Mouse (Mus musculus) kidney, postnatal 10 days (tissue): ENCODE measurements around the gene Aldh4a1.
A peak's percentile ranks its signal among the peaks of the same experiment; 100 is the strongest.

Experiments
- DNase-seq: peaks from one replicate; pipeline ENCODE4 v3.0.0; 2021; ENCODE audit warnings: mixed read lengths

Gene Aldh4a1

GRCm38 (mm10) chr4:139590446-139590845, 32.2 kb upstream of the Aldh4a1 start:
- DNase-seq = peak; percentile 33

DNA sequence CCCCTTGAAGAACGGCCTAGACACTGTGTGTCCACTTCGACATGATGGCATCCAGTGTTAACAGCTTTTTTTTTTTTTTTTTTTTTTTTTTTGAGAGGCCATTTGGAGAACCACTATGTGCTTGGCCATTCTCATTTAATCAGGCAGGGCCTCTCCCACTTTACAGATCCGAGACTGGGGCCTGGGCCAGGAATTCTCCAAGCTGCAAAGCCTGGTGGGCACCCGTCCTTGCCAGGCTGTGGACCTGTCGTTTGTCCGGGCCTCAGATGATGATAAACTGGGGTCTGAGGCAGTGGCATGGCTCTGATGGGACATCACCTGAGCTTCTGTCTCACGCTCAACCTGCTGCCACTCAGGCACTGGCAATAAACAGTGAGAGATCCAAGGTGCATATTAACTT, 29.8 kb upstream of the Aldh4a1 start:
- DNase-seq = no peak

GRCm38 (mm10) chr4:139593383-139593782, 29.3 kb upstream of the Aldh4a1 start:
- no peak for DNase-seq

GRCm38 (mm10) chr4:139594062-139594461, 28.6 kb upstream of the Aldh4a1 start:
- no peak for DNase-seq

- DNase-seq = no peak
These were observed 26.0 kb upstream of the Aldh4a1 start for GRCm38 (mm10) chr4:139596715-139597114.

DNA sequence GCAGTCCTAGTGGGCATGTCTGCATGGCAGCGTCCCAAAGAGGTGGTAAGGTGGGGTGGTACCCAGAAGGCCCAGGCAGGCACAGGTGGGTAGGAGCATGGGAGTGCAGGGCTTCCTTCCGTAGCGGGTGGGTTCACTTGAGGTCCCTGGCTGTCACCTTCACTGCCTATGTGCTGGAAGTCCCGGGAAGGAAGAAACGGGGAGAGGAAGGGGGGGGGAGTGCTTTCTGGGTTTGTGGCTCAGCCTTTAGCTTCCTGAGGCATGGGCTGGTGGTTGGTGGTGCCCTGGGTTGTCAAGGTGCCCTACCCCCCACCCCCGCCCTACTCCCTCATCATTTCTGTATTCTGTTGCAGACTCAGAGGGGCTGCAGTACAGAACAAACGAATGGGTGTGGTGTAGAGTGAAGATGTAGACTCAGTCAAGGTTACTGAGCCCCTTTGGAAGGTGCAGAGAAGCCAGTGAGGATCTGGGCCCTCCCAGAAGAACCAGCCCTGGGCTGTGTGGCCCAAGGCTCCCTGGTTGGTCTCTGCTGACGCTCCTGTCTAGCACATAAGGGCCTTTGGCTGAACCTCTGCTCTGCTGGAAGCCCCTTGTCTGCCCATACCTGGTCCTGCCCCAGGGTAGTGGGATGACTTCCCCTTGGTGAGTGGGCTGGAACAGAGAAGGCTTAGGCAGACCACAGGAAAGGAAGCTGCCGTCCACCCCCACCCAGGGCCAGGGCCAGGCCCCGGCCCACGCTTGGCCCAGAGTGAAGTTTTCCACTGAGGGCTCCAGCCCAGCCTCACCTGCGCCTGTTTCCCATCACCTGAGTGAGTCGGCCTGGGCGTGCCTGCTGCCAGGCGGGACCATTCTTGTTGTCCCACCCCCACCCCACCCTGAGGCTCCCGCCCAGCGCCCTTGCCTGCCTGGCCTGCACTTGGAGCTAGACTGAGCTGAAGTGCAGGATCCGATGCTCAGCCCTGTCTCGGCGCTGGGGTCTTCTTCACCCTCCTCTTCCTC, 25.1 kb upstream of the Aldh4a1 start:
- peak; percentile 54 for DNase-seq

- DNase-seq = no peak
These were observed 24.3 kb upstream of the Aldh4a1 start for GRCm38 (mm10) chr4:139598356-139598755.

DNA sequence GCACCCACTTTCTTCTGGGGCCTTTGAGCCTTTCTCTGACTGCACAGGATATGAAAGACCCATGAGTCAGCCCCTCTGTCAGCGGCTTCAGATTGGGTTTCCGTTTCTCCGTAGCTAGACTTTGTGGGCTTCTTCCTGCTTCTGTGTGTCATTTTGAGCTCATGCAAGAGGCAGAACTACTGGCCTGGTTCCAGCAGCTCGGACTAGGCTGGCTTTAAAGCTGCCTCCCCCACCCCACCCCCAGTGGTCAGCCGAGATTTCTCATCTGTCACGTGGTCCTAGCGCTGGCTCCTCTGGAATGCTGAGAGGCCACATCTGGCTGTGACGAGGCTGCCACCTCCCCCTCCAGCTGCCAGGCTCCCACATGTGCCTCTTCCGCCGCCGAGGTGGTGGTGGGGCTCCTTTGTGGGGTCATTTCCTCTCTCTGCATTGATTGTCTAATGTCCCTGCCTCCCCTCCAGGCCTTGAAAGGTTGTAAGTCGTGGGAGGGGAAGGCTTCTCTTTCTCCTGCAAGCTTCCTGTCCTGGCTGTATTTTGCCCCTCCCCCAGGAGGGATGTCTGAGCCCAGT, 23.6 kb upstream of the Aldh4a1 start:
- peak; percentile 98 for DNase-seq

DNA sequence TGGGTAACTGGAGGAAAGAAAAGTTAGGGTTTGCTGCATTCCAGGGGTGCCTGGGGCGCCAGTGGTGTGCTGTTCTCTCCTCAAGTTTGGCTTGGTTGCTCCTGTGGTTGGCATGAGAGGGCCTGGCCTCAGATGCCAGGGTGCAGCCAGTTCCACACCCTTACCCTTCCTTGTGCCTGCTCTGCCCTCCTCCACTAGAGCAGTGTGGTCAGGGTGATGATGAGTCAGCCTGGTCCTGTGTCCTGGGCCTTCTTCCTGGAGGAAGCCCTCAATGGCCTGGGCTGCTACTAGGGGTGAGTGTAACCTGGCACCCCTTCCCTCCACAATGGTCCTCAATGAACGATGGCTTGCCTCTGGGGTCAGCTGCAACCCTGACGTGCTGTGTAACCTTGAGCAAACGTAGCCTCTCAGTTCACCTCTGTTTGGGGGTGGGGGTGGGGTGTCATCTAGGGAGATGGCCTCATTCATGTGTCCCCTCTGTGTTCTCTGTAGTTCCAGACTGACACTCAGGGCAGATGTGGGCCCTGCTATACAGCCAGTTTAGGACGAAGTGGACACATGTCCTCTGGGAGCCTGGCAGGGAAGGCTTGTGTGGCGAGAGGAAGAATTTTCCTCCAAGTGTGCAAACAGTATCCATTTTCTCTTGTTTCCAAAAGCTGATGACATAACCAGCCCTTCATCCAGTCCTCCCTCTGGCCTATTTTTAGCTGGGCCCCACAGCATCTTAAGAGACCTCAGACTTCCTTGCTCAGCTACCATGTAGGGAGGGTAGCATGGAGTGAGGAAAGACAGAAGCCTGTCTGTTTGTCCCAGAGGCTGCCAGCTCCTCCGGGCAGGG, 20.9 kb upstream of the Aldh4a1 start:
- no peak for DNase-seq

DNA sequence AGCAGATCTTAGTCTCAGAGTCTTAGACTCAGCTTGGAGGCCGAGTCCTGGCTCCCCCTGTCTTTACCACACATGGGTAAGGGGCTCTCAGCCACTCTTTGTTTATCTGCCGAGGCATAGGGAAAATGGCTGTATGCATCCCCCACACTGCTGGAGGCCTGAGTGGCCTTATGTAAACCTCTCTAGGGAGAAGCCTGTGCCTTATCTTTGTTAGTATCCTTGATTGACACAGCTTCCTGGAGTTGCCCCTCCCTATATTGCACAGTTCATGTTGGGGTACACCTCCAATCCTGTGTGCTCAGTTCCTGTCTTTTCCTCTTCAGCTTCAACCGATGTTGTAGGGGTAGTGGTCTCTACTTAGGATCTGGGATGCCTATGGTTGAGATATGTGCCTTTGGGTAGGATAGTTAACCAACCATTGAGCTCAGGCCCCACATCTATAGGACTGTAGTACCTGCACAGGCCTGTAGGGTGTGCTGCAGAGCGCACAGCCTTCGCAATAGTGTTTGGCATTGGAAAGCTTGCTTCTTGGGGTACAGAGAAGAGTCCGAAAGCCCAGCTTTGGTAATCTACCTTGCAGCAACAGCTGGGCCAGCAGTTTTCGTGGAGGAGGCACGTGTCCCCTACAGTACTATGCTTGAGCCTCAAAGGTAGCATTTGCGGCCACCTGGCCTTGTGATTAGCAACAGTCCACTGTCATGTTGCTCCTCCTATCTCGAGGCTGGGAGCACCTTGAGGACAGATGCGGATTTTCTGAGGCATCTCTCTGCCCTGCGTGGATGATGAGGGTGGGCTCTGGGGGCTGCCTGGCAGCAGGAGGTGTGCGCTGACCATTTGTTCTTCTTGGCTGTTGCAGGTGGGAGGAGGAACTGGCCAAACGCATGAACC, 20.1 kb upstream of the Aldh4a1 start, which contains the start of gene Gm21969:
Gene Gm21969 (plus strand): TSS at position 830 of the 888 bp plus-strand sequence.
- DNase-seq = peak; percentile 78

GRCm38 (mm10) chr4:139605216-139605615, 17.4 kb upstream of the Aldh4a1 start:
- no peak for DNase-seq

DNA sequence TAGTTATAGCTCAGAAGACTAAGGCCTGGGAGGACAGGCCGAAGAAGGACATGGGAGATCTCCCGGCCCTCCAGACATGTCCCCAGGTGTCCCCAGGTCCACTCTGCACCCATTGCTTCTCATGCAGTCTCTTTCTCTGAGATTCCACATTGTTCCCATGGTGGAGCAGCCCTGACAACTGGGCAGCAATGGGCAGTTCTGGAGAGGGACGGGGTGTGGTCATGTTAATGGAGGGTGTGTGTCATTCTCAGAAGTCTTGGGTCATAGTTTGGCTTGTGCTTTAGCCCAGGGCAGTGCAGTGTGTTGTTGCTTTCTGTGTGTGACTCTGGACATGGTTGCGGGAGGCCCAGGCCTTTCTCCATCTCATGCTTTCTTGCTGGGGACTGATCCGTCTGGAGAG, 15.9 kb upstream of the Aldh4a1 start:
- no peak for DNase-seq

GRCm38 (mm10) chr4:139608975-139609374, 13.7 kb upstream of the Aldh4a1 start:
- DNase-seq = no peak

- no peak for DNase-seq
These were observed 11.7 kb upstream of the Aldh4a1 start for GRCm38 (mm10) chr4:139610954-139611353.

GRCm38 (mm10) chr4:139611542-139611953, 11.1 kb upstream of the Aldh4a1 start:
- DNase-seq = peak; percentile 91

- no peak for DNase-seq
These were observed 8.0 kb upstream of the Aldh4a1 start for GRCm38 (mm10) chr4:139614524-139615260.

- DNase-seq = peak; percentile 61
These were observed 6.2 kb upstream of the Aldh4a1 start for GRCm38 (mm10) chr4:139616276-139617000.

DNA sequence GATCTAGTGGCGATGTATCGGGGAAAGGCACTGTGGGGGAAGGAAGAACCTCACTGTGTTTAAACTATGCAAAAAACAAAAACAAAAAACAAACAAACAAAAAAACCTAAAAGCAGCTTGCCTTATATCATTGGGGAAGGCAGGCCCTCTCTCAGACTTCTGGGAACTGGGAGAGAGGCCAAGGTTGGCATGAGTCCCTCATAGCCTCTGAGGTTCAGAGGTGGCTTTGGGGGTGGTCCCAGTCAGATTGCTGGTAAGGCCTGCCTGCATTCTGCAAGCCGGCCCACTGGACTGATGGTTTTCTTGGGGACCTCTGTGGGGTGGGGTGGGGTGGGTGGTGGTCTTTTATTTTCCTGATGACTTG, 5.7 kb upstream of the Aldh4a1 start:
- no peak for DNase-seq

DNA sequence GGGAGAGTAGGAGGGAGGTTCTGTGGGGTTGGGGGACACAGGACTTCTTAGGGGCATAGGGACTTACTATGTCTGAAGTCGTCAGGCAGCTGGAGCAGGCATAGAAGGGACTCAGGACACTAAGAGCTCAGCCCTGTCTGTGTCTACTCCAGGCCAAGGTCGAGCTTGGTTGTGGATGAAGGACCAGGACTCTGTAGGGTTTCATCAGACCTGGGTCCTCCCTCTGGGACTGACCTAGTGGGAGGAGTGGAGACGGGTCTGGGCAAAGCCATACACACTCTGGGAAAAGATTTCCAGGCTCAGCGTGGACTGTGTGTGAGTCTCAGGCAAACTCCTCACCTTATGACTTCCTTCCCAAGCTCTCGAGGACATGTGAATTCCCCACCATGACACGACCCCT, 2.9 kb upstream of the Aldh4a1 start:
- DNase-seq = no peak

DNA sequence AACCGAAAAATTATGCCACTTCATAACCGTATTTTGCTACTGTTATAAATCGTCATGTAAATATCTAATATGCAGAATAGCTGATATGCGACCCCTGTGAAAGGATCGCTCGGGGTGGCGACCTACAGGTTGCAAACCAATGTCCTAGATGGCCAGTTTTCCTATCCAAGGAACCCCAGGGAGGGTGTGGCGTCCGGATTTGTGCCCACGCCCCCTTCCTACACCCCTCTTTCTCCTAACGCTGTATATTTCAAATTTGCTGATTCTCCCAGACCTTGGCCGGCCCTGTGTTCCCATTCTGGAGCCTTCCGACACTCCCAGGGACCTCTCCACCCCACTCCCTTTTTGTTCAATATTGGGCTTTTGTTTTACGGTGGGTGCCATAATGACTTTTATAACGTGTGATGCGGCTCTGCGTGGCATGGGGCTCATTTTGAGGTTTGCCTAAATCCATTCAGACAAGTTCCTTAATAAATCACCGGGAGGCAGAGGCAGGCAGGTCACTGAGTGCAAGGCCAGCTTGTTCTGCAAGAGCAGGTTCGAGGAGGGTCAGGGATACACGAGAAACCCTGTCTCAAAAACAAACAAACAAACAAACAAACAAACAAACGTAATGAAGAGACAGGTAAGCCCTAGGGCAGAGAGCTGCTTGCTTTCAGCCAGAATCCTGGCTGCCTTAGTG, 909 bp downstream of the Aldh4a1 start:
- DNase-seq = no peak
